Mouse (Mus musculus) left cerebral cortex, postnatal 25 days (tissue): ENCODE measurements around the gene Tmem39a. TPM values are rescaled to one million over a fixed set of nuclear protein-coding genes. Genes with fewer than 3 reads are reported as not detected.

Experiments used
- DNase-seq, 2 experiments: peaks; one replicate each; pipeline ENCODE4 v3.0.0; 2022; ENCODE audit warnings: low spot score in 2 of 2, mixed read lengths in 1 of 2
- intact Hi-C: fragments of 180-260 bp; cut with DNase I; formaldehyde crosslinking; loops from one replicate; pipeline ENCODE4 v1.15.1; 2025
- total RNA-seq, 2 experiments: library from RNA; stranded (reverse); gene quantifications; 2 replicates each; pipeline ENCODE4 v1.2.3; 2021

Tmem39a gene
- 10 to 100 TPM; 18.7 to 23.5 TPM for total RNA-seq

- DNase-seq = no peak
- intact Hi-C loops = no loop called here
Measured at GRCm38 (mm10) chr16:38558221-38558748, at the start of gene Tmem39a. TSS of gene Tmem39a (plus strand) at chr16:38558698.

- intact Hi-C loops = no loop called here
- no peak for DNase-seq
Measured at GRCm38 (mm10) chr16:38510846-38511245, 47.7 kb upstream of the Tmem39a start.

GRCm38 (mm10) chr16:38519140-38519539, 39.4 kb upstream of the Tmem39a start:
- DNase-seq = no peak
- intact Hi-C loops = no loop called here

GRCm38 (mm10) chr16:38521211-38521987, 37.1 kb upstream of the Tmem39a start:
- intact Hi-C loops = no loop called here
- DNase-seq = no peak

GRCm38 (mm10) chr16:38522129-38523084, 36.1 kb upstream of the Tmem39a start, which contains the start of gene Timmdc1:
TSS of gene Timmdc1 (minus strand) at chr16:38522663.
- peak; percentile 97 to 98 for DNase-seq
- intact Hi-C loops = no loop called here

GRCm38 (mm10) chr16:38526264-38526663, 32.2 kb upstream of the Tmem39a start:
- intact Hi-C loops = no loop called here
- no peak for DNase-seq

- intact Hi-C loops = loop anchor here (5.0 to 10.0 kb wide), 2 partner anchors 188 to 276 kb away; no protein-coding TSS in a partner anchor
- peak; percentile 71 to 82 for DNase-seq
Measured at GRCm38 (mm10) chr16:38536544-38537146, 21.9 kb upstream of the Tmem39a start.

GRCm38 (mm10) chr16:38538716-38539380, 19.6 kb upstream of the Tmem39a start:
- intact Hi-C loops = loop anchor here (5.0 to 10.0 kb wide), 2 partner anchors 186 to 273 kb away; no protein-coding TSS in a partner anchor
- DNase-seq = no peak

- intact Hi-C loops = loop anchor here (10.0 kb wide), 1 partner anchor 507 kb away; no protein-coding TSS in a partner anchor
- no peak for DNase-seq
Measured at GRCm38 (mm10) chr16:38548000-38548399, 10.5 kb upstream of the Tmem39a start.

- intact Hi-C loops = loop anchor here (10.0 kb wide), 1 partner anchor 505 kb away; no protein-coding TSS in a partner anchor
- peak; percentile 86 to 87 for DNase-seq
Measured at GRCm38 (mm10) chr16:38549479-38550396, 8.8 kb upstream of the Tmem39a start, which contains the start of gene Poglut1. TSS of gene Poglut1 (minus strand) at chr16:38550258.

- intact Hi-C loops = no loop called here
- peak in 1 of 2 experiments; percentile 15 for DNase-seq
Measured at GRCm38 (mm10) chr16:38555988-38556387, 2.5 kb upstream of the Tmem39a start.

GRCm38 (mm10) chr16:38562131-38562967, 3.9 kb downstream of the Tmem39a start:
- intact Hi-C loops = no loop called here
- DNase-seq = peak; percentile 96 to 97

GRCm38 (mm10) chr16:38562968-38563327, 4.5 kb downstream of the Tmem39a start:
- no peak for DNase-seq
- intact Hi-C loops = no loop called here

GRCm38 (mm10) chr16:38563516-38563915, 5.0 kb downstream of the Tmem39a start:
- intact Hi-C loops = no loop called here
- DNase-seq = no peak

- intact Hi-C loops = no loop called here
Measured at GRCm38 (mm10) chr16:38568192-38568591, 9.7 kb downstream of the Tmem39a start.

GRCm38 (mm10) chr16:38571481-38571880, 13.0 kb downstream of the Tmem39a start:
- intact Hi-C loops = no loop called here
- DNase-seq = no peak

More at GRCm38 (mm10) chr16:38568192-38568591, 9.7 kb downstream of the Tmem39a start:
- peak; percentile 14 to 77 for DNase-seq

GRCm38 (mm10) chr16:38584761-38585160, 26.3 kb downstream of the Tmem39a start:
- intact Hi-C loops = no loop called here
- DNase-seq = no peak
